Mouse (Mus musculus) heart, embryonic 16.5 days (tissue): ENCODE data around the gene Blvra. TPM values are rescaled to one million over a fixed set of nuclear protein-coding genes. Genes with fewer than 3 reads are reported as not detected.
"Not testable (repeated sequence)": the region's sequence is repeated elsewhere in the genome, so short reads cannot be mapped to it uniquely, and the experiment has no call there.

Source experiments
- ATAC-seq: fragments of 200-750 bp; cut with Nextera tagmentation; replicated peaks from 2 replicates; pipeline ENCODE4 v1.8.0; 2017; ENCODE audit warnings: moderate number of reproducible peaks; ENCODE audit not compliant: insufficient read depth, low FRiP score; ENCODE audit errors: extremely low read depth
- H3K27ac ChIP-seq: fragments of 300-500 bp; sonication (generic); 2 replicates; pipeline ENCODE4 v1.5.1; 2014; ENCODE audit warnings: mild to moderate bottlenecking, low read length, control low read depth, moderate library complexity
- H3K27me3 ChIP-seq: fragments of 300-500 bp; sonication (generic); 2 replicates; pipeline ENCODE4 v1.6.1; 2014; ENCODE audit warnings: low read length, mixed read lengths; ENCODE audit not compliant: control insufficient read depth, insufficient read depth
- H3K36me3 ChIP-seq: fragments of 300-500 bp; sonication (generic); 2 replicates; pipeline ENCODE4 v1.6.1; 2014; ENCODE audit not compliant: control insufficient read depth, insufficient read depth
- H3K4me1 ChIP-seq: fragments of 300-500 bp; sonication (generic); 2 replicates; pipeline ENCODE4 v1.6.1; 2014; ENCODE audit warnings: low read length, mixed read lengths; ENCODE audit not compliant: control insufficient read depth, insufficient read depth
- H3K4me2 ChIP-seq: fragments of 300-500 bp; sonication (generic); 2 replicates; pipeline ENCODE4 v1.6.1; 2014; ENCODE audit warnings: low read depth, mild to moderate bottlenecking, control low read depth, low read length
- H3K4me3 ChIP-seq: fragments of 300-500 bp; sonication (generic); 2 replicates; pipeline ENCODE4 v1.5.1; 2014; ENCODE audit warnings: mild to moderate bottlenecking, control low read depth, low read length
- H3K9ac ChIP-seq: fragments of 300-500 bp; sonication (generic); 2 replicates; pipeline ENCODE4 v1.6.1; 2014; ENCODE audit warnings: low read length, control low read depth
- H3K9me3 ChIP-seq: fragments of 300-500 bp; sonication (generic); replicated peaks from 2 replicates; pipeline ENCODE4 v1.6.1; 2016; ENCODE audit warnings: low read length; ENCODE audit not compliant: control insufficient read depth
- WGBS: fragments of 180-500 bp; shearing (Covaris S2); extraction: QIAGEN DNeasy Blood & Tissue Kit; methylation state at CpG from one replicate; pipeline ENCODE4 v1.1.7; 2014; 5-methylcytosine and 5-hydroxymethylcytosine counted together
- polyA plus RNA-seq: library from polyadenylated mRNA; unstranded; fragments of >200 nt; fragmentation: Nextera tagmentation; extraction: Ambion mirVana; gene quantifications from 2 replicates; pipeline ENCODE4 v1.2.1, GENCODE M21; 2015

The Blvra gene
- polyA plus RNA-seq, 1 experiment from 2014 or later: 48.4 TPM

GRCm38 (mm10) chr2:127079066-127079465, 8.6 kb downstream of the Blvra start:
- not testable (repeated sequence) for H3K4me2 ChIP-seq, H3K9ac ChIP-seq, H3K36me3 ChIP-seq, H3K4me3 ChIP-seq, H3K9me3 ChIP-seq, ATAC-seq, H3K27ac ChIP-seq, H3K27me3 ChIP-seq, H3K4me1 ChIP-seq
- WGBS: 42% methylated on average over 2 of the region's 2 CpGs

DNA sequence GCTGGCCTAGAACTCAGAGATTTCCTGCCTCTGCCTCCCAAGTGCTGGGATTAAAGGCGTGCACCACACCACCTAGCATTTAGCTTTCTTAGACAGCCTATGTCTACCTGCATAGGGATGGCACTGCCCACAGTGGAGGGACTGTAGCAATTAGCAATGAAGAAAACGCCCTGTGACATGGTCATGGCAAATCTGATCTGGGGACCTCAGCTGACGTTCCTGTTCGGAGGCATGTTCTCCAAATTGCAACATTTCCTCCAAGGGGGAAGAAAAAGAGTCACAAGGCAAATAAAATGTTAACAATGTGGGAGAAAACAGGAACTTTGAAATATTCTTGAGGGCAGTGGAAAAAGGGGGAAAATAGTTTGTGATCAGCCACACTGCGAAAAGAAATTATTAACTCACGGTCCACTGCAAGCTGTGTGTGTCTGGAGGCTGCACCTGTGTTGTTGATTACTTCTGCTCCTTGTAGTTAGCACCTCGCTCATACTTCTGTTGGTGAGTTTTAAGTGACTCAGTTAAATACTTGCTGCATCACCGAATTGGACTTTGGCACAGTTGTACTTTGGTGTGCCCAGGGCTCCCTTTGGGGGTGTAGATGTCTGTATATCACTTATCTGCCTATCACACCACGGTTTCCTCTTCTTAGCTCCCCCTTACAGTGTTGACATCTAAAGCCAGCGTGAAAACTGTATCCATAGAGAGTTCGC, 9.6 kb downstream of the Blvra start:
- H3K36me3 ChIP-seq: no peaks in the 10 kb centered on the region
- 89% methylated on average over 11 of the region's 11 CpGs for WGBS
- no peak overlapping the region for H3K9ac ChIP-seq
- H3K4me2 ChIP-seq: no peak overlapping the region
- no peak overlapping the region for H3K27ac ChIP-seq
- H3K27me3 ChIP-seq: no peaks in the 10 kb centered on the region
- no peaks in the 10 kb centered on the region for H3K9me3 ChIP-seq
- no peak overlapping the region for H3K4me3 ChIP-seq
- no peaks in the 10 kb centered on the region for H3K4me1 ChIP-seq
- no peak for ATAC-seq

- no peaks in the 10 kb centered on the region for H3K27me3 ChIP-seq
- ATAC-seq: no peak
- no peaks in the 10 kb centered on the region for H3K36me3 ChIP-seq
- no peak overlapping the region for H3K27ac ChIP-seq
- no peaks in the 10 kb centered on the region for H3K9me3 ChIP-seq
- no peak overlapping the region for H3K4me2 ChIP-seq
- H3K9ac ChIP-seq: no peak overlapping the region
- 70% methylated on average over 11 of the region's 11 CpGs for WGBS
- no peaks in the 10 kb centered on the region for H3K4me1 ChIP-seq
- H3K4me3 ChIP-seq: no peak overlapping the region
Measured at GRCm38 (mm10) chr2:127080591-127081218, 10.2 kb downstream of the Blvra start.

DNA sequence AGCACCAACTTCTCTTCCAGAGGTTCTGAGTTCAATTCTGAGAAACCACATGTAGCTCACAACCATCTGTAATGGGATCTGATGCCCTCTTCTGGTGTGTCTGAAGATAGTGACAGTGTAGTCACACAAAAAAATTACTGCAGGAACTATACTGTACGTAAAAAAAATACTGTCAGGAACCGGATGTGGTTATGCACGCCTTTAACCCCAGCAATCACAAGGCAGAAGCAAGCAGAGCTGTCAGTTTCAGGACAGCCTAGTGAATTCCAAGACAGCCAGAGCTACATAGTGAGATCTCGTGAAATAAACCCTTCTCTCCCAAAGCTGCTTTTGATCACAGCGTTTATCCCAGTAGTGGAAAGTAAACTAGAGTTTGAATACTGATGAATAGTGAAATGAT, 15.8 kb downstream of the Blvra start:
- Histone ChIP-seq H3K4me3 (no peak overlapping the region), H3K9me3 (no peaks in the 10 kb centered on the region), H3K4me1 (no peaks in the 10 kb centered on the region), H3K27ac (no peak overlapping the region), H3K27me3 (no peaks in the 10 kb centered on the region), H3K9ac (no peak overlapping the region), H3K4me2 (no peak overlapping the region), H3K36me3 (peaks cover 5% of the 10 kb centered on the region)
- WGBS: 83% methylated on average over 5 of the region's 5 CpGs
- ATAC-seq: no peak

DNA sequence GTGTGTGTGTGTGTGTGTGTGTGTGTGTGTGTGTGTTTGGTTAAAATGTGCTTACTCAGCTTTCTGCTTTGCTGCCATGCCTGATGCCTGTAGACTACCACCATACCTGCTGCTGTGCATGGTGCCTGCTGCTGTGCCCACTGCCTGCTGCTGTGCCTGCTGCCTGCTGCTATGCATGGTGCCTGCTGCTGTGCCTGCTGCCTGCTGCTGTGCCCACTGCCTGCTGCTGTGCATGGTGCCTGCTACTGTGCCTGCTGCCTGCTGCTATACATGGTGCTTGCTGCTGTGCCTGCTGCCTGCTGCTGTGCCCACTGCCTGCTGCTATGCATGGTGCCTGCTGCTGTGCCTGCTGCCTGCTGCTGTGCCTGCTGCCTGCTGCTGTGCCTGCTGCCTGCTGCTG, 19.7 kb downstream of the Blvra start:
- H3K4me2 ChIP-seq, H3K4me3 ChIP-seq, H3K27ac ChIP-seq, ATAC-seq, H3K4me1 ChIP-seq, H3K9me3 ChIP-seq, H3K27me3 ChIP-seq, H3K36me3 ChIP-seq, H3K9ac ChIP-seq: not testable (repeated sequence)

DNA sequence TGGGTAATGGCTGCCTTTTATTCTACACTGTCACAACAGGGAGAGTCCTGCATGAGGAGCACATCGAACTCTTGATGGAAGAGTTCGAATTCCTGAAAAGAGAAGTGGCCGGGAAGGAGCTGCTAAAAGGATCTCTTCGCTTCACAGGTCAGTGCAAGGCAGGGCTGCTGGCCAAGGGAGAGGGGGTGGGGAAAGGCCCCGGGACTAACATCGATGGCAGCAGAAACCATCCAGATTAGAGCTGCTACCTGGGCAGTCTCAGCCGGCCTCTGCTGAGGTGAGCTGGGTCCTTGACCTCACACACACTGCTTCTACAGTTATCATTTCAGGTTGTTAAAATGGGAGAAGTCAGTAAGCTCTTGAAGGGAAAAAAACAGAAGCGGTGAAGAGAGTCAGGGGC, 21.5 kb downstream of the Blvra start:
- H3K4me2 ChIP-seq: no peak overlapping the region
- ATAC-seq: no peak
- H3K4me3 ChIP-seq: no peak overlapping the region
- H3K9me3 ChIP-seq: no peaks in the 10 kb centered on the region
- no peak overlapping the region for H3K27ac ChIP-seq
- H3K36me3 ChIP-seq: peaks cover 5% of the 10 kb centered on the region
- H3K4me1 ChIP-seq: no peaks in the 10 kb centered on the region
- no peaks in the 10 kb centered on the region for H3K27me3 ChIP-seq
- no peak overlapping the region for H3K9ac ChIP-seq
- WGBS: 53% methylated on average over 8 of the region's 8 CpGs

- H3K27ac ChIP-seq: no peak overlapping the region
- 91% methylated on average over 4 of the region's 4 CpGs for WGBS
- H3K4me3 ChIP-seq: no peak overlapping the region
- no peak overlapping the region for H3K4me2 ChIP-seq
- no peak overlapping the region for H3K9ac ChIP-seq
- H3K4me1 ChIP-seq: no peaks in the 10 kb centered on the region
- H3K27me3 ChIP-seq: no peaks in the 10 kb centered on the region
- H3K9me3 ChIP-seq: no peaks in the 10 kb centered on the region
- ATAC-seq: no peak
- H3K36me3 ChIP-seq: peaks cover 60% of the 10 kb centered on the region
Measured at GRCm38 (mm10) chr2:127108986-127109385, 38.5 kb downstream of the Blvra start.

DNA sequence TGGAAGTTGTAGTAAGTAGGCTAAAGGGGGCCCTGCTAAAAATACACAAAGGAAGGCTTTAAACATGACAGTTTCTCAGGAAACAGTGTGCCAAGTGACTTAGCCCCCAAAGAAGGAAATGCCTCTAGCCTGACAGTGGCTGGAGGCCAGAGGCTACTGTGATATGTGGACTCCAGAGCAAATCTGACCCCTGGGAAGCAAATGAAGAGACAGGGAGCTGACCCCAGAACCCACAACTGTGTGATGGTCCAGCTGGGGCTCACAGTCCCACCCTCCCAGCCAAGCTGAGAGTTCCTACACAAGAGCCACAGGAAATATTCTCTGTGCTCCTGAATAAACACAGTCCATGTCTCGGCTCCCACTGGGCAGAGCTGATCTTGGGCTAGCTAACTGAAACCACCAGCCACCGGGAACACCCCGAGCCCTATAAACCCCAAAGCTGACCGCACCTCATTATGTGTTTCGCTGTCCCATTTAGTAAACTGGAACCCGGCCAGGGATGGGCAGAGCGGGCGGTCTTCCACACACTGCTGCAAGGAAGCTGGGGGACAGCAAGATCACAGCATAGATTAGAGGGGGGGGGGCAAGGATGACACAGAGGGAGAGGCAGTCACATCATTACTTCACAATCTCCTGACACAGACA, 51.2 kb downstream of the Blvra start:
- ATAC-seq: peak; percentile 52; the same call in 1 of the 2 replicates

DNA sequence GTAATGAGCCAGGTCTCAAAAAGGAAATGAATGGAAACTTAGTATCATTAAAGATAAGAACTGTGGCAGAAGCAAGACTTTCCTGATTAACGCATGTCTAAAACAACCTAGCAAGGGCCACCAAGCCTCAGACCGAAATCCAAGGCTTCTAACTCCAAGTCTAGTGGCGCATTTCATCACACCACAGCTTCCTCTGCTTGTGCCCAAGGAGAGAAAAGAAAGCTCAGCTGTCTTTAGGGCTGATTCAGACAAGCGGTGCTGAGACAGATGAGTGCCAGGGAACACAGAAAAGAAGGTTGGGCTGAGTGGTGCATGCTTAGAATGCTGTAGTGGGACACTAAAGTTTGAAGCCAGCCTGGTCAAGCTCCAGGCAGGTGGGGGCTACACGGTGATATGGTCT, 58.5 kb downstream of the Blvra start:
- no peaks in the 10 kb centered on the region for H3K9me3 ChIP-seq
- no peak for ATAC-seq
- WGBS: 64% methylated on average over 5 of the region's 5 CpGs
- H3K27me3 ChIP-seq: no peaks in the 10 kb centered on the region
- H3K4me1 ChIP-seq: peaks cover 27% of the 10 kb centered on the region
- no peak overlapping the region for H3K4me3 ChIP-seq
- no peak overlapping the region for H3K27ac ChIP-seq
- H3K36me3 ChIP-seq: peaks cover 24% of the 10 kb centered on the region
- no peak overlapping the region for H3K4me2 ChIP-seq
- no peak overlapping the region for H3K9ac ChIP-seq

More for the DNA sequence above, 51.2 kb downstream of the Blvra start:
- Histone ChIP-seq H3K36me3 (peaks cover 59% of the 10 kb centered on the region), H3K4me3 (no peak overlapping the region), H3K27me3 (no peaks in the 10 kb centered on the region), H3K4me2 (no peak overlapping the region), H3K9ac (no peak overlapping the region), H3K9me3 (no peaks in the 10 kb centered on the region), H3K27ac (peak overlapping the region; percentile 57), H3K4me1 (no peaks in the 10 kb centered on the region)
- WGBS: 75% methylated on average over 8 of the region's 8 CpGs
